Mouse (Mus musculus): ENCODE measurements at regions not wholly inside any gene's neighbourhood (a gene's known extent, or its start where the extent isn't known, plus 50 kb on each side); places are given as distances from the start of the nearest gene placed in this dataset.
"Not testable (repeated sequence)": the region's sequence is repeated elsewhere in the genome, so short reads cannot be mapped to it uniquely, and the experiment has no call there.

DNA sequence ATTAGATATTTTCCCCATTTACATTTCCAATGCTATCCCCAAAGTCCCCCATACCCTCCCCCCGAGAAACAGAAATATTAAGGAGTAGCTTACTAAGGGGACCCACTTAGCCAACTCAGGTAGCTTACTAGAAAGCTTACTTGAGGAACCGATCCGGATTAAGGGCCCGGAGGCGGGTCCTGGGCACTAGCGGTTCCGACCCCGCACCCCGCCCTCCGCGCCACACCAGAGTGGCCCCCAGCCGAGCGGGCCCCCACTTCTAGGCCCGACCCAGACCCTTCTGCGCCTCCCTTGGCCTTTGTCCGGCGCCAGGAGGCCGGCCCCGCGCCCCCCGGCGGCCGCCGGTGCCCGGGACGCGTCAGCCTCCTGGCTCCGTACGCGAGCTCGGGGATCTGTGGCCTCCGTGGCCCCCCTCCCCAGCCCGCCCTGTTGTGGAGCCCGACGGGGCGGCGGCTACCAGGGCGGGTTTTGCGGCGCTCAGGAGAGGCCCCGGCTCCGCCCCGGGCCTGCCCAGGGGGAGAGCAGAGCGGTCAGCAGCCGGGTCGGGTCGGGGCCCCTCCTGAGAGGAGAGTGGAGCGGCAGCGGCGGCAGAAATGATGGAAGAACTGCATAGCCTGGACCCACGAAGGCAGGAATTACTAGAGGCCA is 106.5 kb downstream of the Zfp600 start:
- not testable (repeated sequence) for H3K9me3 ChIP-seq (ENCODE audit: control insufficient read depth, low read length); H3K36me3 ChIP-seq (ENCODE audit: control insufficient read depth, insufficient read depth); H3K4me1 ChIP-seq (replicated peaks; ENCODE audit: control insufficient read depth, insufficient read depth, low read length); H3K27me3 ChIP-seq (replicated peaks; ENCODE audit: control insufficient read depth, insufficient read depth, low read length); H3K27ac ChIP-seq (ENCODE audit: low read length)
- Histone ChIP-seq H3K9ac (replicated peaks; ENCODE audit: low read depth, low read length) (0 out of 2 replicates have a peak overlapping the region, but pooled peaks have one; percentile 35), H3K4me2 (ENCODE audit: low read length) (peak overlapping the region; percentile 44), H3K4me3 (replicated peaks; ENCODE audit: low read length) (peak overlapping the region; percentile 27)
- peak; percentile 79 for ATAC-seq
- 4% methylated on average over 27 of the region's 51 CpGs for WGBS

DNA sequence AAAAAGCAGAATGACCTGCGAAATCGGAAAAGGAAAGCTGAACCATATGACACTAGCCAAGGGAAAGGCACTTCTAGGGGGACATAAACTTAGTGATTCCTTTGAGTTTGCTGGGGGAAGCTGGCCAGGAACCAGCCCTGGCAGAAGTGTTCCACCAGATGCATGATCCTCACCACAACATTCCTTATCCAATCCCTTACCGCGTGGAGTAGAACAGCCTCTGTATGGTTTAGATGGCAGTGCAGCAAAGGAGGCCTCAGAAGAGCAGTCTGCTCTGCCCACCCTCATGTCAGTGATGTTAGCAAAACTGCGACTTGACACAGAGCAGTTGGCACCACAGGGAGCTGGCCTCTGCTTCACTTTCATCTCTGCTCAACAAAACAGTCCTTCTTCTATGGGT is 107.2 kb downstream of the Zfp600 start:
- not testable (repeated sequence) for H3K27me3 ChIP-seq (replicated peaks; ENCODE audit: control insufficient read depth, insufficient read depth, low read length); H3K9ac ChIP-seq (replicated peaks; ENCODE audit: low read depth, low read length); H3K4me2 ChIP-seq (ENCODE audit: low read length); H3K4me3 ChIP-seq (replicated peaks; ENCODE audit: low read length); ATAC-seq; H3K9me3 ChIP-seq (ENCODE audit: control insufficient read depth, low read length); H3K27ac ChIP-seq (ENCODE audit: low read length); H3K36me3 ChIP-seq (ENCODE audit: control insufficient read depth, insufficient read depth); H3K4me1 ChIP-seq (replicated peaks; ENCODE audit: control insufficient read depth, insufficient read depth, low read length)
- WGBS, result 50% methylated on average over 2 of the region's 5 CpGs

DNA sequence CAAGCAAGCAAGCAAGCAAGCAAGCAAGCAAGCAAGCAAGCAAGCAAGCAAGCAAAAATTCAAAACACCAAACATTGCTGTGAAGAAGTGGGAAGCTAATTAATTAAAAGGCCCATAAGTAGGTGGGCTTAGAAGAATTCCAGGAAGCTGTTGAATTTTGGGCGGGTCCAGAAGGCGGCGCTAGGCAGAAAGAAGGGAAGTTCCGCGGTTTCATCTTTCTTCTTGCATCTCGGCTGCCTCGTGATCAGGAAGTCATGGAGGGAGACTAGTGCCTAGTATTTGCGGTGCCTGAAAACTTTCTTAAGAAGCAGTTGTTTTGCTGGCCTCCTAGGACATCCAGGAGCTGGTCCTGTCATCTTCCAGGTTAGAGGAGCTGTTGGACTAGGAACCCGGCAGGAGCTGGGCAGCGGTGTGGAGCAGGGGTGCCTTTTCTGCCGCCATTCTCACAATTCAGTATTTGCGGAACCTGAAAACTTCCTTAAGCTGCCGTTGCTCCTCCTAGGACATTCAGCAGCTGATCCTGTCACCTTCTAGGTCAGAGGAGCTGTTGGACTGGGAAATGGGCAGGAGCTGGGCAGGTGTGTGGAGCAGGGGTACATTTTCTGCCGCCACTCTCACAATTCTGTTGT is 113.6 kb downstream of the Zfp600 start:
- WGBS, result no CpG with 5 or more reads among the region's 14 CpGs
- ATAC-seq; H3K27me3 ChIP-seq (replicated peaks; ENCODE audit: control insufficient read depth, insufficient read depth, low read length); H3K4me3 ChIP-seq (replicated peaks; ENCODE audit: low read length); H3K27ac ChIP-seq (ENCODE audit: low read length); H3K4me1 ChIP-seq (replicated peaks; ENCODE audit: control insufficient read depth, insufficient read depth, low read length); H3K9ac ChIP-seq (replicated peaks; ENCODE audit: low read depth, low read length); H3K9me3 ChIP-seq (ENCODE audit: control insufficient read depth, low read length); H3K36me3 ChIP-seq (ENCODE audit: control insufficient read depth, insufficient read depth); H3K4me2 ChIP-seq (ENCODE audit: low read length): not testable (repeated sequence)
